Mouse (Mus musculus) retina, postnatal 7 days (tissue): ENCODE results near the gene Tfrc.
A peak's percentile ranks its signal among the peaks of the same experiment; 100 is the strongest.

Experiments used
- DNase-seq: peaks from one replicate; pipeline ENCODE4 v3.0.0-alpha.2; 2012; ENCODE audit warnings: low read depth, low spot score

Gene Tfrc

DNA sequence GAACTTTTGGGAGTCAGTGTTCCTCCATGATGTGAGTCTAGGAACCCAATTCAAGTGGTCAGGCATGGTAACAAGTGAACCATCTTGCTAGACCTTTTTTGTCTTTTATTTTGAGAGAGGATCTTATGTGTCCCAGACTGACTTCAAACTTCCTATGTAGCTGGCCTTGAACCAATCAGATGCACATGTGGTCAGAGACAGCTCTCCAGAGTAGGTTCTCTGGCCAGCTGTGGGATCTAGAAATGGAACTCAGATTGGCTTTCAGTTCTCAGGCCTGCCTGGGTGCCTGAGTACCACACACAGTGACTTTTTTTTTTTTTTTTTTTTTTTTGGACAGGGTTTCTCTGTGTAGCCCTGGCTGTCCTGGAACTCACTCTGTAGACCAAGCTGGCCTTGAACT is 39.0 kb downstream of the Tfrc start:
- no peak for DNase-seq

DNA sequence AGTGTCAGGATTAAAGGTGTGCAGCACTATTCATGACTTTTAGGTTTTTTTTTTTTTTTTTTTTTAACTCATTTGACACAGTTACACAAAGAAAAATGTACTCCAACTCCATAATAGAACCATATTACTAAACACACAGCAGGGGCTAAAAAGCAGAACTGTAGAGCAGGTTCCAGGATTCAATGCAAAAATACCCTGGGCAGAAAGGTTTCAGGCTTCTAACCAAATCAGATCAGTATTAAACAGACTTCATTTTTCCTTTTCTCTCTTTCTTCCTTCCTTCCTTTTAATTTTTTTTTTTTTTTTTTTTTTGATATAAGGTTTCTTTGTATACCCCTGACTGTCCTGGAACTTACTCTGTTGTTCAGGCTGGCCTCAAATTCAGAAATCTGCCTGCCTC is 41.7 kb downstream of the Tfrc start:
- DNase-seq = no peak

DNA sequence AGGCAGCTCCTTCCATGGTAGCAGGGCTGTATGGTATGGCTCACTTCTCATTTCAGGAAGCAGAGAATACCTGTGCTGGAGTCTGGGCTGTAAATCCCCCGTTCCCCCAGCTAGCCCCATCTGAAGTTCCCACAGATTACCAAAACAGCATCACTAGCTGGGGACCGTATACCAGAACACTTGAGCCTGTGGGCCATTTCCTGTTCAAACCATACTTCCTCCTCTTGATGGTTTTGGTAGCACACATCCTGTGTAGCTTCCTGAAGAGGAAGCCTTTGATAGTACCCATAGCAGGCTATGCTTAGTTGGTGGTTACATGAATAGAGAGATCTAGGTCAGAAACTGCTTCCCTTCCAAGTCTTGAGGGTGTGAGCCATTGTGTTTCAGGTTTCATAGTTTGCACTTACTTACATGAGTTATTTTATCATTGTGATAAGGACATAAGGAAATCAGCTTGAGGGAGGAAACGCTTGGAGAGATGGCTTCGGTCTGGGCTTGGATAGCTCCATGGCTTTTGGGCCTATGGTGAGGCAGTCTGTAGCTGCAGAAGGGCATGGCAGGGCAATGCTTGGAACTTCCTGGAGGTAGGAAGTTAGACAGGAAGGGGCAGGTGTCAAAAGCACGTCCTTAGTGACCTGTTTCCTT is 42.4 kb downstream of the Tfrc start:
- no peak for DNase-seq

GRCm38 (mm10) chr16:32654071-32654733 is 45.5 kb downstream of the Tfrc start:
- no peak for DNase-seq

DNA sequence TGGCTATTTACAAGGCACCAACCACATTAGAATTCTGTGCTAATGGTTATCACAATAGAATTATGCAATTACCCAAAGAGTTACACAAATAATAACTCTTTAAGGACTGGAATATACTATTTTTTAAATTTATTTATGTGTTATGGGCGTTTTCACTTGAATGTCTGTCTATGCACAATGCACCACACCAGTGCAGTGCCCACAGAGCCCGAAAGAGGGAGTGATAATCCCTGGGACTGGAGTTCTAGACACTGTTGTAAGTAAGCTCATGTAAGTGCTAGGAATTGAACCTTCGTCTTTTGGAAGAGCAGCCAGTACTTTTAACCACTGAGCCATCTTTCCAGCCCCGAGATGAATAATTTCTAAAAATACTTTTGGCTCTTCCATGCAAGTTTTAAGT is 46.8 kb downstream of the Tfrc start:
- no peak for DNase-seq

GRCm38 (mm10) chr16:32656321-32656720 is 47.6 kb downstream of the Tfrc start:
- DNase-seq = no peak

- DNase-seq = no peak
Observed at GRCm38 (mm10) chr16:32656794-32657193, 48.1 kb downstream of the Tfrc start.

DNA sequence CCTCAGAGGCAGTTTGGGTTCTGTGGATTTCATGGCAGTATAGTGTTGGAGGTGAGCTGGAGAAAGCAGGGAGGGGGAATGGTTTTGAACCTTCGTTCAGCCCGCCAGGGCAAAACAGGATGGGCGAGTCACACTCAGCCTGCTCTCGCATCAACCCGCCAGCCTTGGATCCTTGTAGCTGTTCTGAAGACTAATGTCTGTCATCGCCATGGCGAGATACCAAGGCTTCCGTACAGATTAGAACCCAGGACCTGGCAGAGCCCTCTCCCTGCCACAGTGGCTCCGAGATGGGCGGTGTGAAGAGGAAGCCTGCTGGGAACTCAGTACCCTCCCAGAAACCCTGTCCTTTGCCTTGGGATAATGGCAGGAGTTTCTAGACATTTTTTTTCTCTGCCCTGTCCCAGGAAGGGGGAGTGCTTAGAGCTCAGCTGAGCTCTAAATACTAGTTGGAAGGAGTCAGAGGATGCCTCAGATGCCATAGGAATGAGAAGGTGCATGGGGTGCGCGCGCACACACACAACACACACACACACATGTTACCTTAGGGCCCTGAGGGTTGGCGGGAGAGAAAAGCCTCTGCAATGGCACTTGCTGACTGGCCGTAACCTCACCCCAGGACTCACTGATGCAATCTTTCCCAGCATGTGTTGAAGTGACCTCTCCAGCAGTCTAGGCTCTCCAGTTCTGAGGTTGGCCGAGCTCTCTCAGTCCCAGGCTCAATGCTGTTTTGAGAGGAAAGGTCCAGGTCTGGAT is 49.0 kb downstream of the Tfrc start:
- no peak for DNase-seq

DNA sequence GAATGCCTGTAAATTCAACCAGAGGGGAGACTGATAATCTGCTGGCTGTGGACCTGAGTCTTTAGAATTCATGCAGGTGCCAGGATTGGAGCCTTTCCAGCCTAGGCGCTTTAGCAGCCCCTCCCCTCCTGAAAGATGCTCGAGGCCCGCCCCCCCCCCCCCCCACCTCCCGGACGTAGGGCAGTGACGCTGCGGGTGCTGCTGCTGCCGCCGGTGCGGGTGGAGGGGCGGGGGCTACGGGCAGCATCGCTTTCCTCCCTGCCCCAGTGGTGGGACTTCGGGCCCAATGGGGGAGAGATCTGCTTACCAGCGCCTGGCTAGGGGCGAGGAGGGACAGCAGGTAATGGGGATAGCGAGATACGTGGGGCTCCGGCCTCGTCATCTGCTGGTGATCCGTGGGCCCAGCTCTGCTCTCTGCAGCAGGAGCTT is 50.0 kb downstream of the Tfrc start:
- no peak for DNase-seq

DNA sequence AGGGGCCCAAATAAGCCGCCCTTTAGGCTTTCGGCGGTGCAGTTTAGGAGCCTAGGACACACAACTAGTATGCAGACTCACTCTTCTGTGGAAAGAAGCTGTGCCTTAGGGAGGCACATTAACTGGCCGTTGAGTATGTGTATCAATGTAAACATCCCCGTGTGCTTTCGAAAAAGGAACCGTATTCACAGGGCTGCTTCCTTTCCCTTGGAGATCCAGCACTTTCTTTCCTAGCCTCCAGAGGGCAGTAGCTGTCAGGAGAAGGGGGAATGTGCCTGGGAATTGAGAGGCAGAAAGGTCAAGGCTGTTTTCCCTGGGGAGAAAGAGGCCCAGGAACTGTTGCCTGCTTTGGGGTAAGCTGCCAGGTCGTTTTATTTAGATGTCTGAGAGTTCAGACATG is 50.7 kb downstream of the Tfrc start:
- peak; percentile 73 for DNase-seq

DNA sequence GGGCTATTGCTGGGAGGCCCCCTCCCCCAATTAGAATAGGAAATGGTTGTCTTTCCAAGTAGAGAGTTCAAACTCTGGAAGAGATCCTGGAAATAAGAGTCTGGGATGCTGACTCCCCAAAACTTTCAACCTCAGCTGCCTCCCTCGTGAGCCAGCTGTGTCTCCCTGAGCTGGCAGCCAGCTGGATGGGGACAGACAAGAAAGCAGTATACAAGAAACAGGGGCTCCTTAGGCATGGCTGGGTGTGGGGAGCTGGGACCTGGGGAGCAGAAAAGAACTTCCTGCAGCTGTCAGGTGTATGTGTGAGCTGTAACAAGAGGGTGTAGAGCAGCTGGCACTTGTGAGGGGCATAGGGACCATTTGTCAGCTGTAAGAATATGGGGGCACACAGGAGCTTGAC is 51.4 kb downstream of the Tfrc start:
- DNase-seq = no peak

GRCm38 (mm10) chr16:32660557-32661321 is 52.0 kb downstream of the Tfrc start:
- peak; percentile 68 for DNase-seq

DNA sequence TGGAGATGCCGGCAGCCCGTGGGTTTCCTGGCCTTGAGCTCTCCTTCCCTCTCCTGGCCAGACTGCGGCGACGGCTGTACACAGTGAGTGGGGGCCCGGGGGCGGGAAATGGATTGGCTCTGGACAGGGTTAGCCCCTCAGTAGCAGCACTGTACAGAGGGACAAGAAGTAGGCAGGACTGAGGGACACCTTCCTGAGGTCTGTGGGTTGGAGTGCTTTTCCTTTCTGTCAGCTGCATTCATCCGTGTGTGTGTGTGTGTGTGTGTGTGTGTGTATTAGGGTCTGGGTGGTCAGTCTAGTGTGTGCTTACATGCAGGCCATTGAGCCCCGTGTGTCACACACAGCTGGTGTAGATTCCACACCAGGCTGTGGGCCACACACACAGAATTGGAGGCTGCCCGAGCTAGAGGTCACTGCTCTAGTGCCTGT is 52.8 kb downstream of the Tfrc start:
- DNase-seq = no peak

GRCm38 (mm10) chr16:32662372-32662771 is 53.7 kb downstream of the Tfrc start:
- DNase-seq = no peak

DNA sequence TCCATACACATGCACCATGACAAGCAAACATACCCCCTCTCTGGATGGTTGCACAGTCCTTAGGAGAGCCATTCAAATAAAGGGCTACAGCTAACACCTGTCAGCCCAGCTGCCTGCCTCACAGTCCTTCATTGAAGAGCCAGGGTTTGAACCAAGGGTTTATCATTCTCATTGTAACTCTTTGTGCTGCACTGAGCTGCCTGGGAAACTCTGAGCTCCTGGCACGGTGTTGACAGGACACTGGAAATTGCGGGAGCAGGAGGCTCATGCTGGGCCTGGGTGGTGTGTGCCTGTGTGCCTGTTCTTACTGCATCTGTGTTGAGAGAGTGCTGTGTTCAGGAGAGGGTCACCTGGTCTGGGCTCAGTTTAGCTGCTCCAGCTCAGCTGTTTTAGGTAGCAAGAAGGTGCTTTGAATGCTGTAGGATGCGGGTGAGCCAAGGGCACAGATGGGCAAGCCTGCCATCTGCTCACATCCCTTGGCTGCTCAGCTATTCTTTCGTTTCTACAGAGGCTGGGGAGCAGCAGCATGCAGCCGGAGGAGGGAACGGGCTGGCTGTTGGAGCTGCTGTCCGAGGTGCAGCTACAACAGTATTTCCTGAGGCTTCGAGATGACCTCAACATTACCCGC is 54.6 kb downstream of the Tfrc start:
- no peak for DNase-seq

DNA sequence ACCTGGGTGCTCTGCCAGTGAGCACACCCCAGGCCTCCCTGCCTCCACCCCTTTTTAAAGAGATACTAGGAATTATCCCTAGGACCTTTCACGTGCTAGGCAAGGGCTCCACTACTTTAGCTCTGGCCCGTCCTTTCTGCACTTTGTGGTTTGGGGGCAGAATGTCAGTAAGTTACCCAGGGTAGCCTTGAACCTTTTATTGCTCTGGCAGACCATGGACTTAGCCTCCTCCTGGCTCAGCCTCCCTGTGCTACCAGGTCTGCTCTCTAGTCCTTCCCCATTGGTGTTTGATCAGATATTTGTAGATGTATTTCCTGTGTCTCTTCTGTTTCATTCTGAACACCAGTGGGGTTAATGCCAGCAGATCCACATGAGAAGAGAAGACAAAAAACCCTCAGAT is 55.5 kb downstream of the Tfrc start:
- DNase-seq = no peak

DNA sequence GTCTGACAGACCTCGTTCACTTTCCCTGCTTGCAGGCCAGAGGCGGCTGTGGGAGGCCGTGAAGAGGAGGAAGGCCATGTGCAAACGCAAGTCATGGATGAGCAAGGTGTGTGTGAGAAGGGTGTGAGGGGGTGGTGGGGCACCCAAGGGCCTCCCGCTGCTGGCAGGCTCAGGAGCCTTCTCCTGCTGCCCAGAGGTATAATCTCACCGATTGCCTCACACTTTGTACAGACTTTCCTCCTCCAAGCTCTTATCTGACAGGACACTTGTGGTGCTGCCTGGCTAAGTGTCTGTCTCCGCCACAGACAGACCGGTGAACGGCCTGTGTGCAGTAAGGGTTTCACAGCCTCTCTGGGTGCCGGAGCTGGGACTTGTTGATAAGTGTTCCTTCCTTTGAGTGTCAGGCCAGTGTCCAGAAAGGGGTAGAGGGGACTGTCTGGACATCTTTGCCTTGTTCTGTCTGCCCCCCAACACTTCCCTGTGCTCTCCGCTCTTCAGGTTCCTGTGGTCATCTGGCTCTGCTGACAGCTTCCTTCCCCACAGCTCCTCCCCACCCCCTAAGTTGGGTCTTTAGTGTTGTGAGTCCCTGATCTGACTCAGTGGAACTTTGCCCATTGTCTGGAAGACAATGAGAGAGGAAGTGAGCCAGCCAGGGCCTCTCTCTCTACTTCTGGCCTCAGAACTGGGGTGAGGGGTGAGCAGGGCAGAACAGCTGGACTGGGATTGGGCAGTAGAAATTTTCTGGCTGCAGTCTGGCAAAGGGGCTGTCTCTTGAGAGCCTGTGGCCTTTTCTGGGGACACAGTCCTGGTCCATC is 57.3 kb downstream of the Tfrc start:
- no peak for DNase-seq

DNA sequence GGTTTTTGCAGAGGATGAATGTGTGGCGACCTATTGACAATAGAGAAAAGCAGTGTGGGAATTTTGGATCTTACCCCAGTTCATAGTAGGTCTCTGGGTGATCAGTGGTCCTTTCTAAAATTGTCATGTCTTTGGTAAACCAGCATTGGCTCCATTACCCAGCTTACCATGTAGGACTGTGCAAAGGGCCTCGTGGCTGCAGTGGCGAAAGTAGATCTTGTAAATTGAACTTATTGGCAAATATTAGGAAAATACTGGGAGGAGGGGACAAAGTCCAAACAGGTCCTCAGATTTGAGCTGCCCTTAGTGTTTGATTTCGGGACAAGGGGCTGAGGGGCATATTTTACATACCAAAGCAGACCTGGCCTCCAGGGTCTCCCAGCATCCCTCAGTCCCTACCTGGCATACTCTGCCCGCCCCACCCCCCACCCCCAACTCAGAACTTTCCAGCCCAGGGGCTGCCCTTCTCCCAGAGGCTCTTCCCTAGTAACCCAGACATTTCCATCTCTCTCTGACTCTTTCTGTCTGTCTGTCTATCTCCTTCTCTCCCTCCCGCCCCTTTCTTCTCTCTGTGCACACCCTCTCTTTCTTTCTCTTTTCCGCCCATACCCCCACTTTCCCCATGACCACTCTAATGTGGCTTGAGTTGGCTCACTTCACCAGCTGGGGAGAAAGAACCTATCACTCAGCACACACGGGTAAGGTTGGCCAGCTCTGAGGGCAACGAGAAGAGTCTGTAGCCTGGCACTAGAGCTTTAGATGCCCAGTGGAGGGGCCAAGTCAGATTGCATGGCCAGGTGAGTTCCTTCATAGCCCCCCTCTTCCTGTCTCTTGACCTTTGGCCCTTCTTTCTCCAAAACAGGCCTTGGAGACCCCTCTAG is 58.2 kb downstream of the Tfrc start:
- no peak for DNase-seq

GRCm38 (mm10) chr16:32667552-32667872 is 58.8 kb downstream of the Tfrc start:
- no peak for DNase-seq

DNA sequence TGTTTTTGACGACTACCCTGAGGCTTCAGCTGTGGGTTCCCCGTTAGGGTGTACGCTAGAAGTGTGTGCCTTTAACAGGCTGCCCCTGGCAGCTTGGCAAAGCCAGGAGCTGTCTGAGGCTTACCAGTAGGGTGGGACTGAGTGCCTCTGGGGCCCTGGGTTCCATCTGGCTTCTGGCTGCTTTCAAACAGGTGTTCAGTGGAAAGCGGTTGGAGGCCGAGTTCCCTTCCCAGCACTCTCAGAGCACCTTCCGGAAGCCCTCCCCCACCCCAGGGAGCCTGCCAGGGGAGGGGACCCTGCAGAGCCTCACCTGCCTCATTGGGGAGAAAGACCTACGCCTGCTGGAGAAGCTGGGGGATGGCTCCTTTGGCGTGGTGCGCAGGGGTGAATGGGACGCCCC is 59.3 kb downstream of the Tfrc start:
- no peak for DNase-seq
